Mouse (Mus musculus) kidney, embryonic 14.5 days (tissue): ENCODE results near the gene Sptbn1. TPM values are rescaled to one million over a fixed set of nuclear protein-coding genes. Genes with fewer than 3 reads are reported as not detected.

ENCODE experiments used
- ATAC-seq: fragments of 200-750 bp; cut with Nextera tagmentation; 2 replicates; pipeline ENCODE4 v1.8.0; 2017; ENCODE audit warnings: moderate number of reproducible peaks, mild to moderate bottlenecking, moderate TSS enrichment, moderate library complexity; ENCODE audit not compliant: low FRiP score, low TSS enrichment
- H3K27ac ChIP-seq: fragments of 300-500 bp; sonication (generic); 2 replicates; pipeline ENCODE4 v1.5.1; 2014; ENCODE audit warnings: low read depth, mild to moderate bottlenecking, low read length, moderate library complexity, mixed read lengths
- H3K27me3 ChIP-seq: fragments of 300-500 bp; sonication (generic); 2 replicates; pipeline ENCODE4 v1.6.1; 2014; ENCODE audit warnings: mild to moderate bottlenecking, low read length; ENCODE audit not compliant: control insufficient read depth, insufficient read depth
- H3K36me3 ChIP-seq: fragments of 300-500 bp; sonication (generic); 2 replicates; pipeline ENCODE4 v1.6.1; 2014; ENCODE audit warnings: low read length, mixed read lengths; ENCODE audit not compliant: control insufficient read depth, insufficient read depth
- H3K4me1 ChIP-seq: fragments of 300-500 bp; sonication (generic); 2 replicates; pipeline ENCODE4 v1.6.1; 2014; ENCODE audit warnings: low read length, mixed read lengths; ENCODE audit not compliant: control insufficient read depth, insufficient read depth
- H3K4me2 ChIP-seq: fragments of 300-500 bp; sonication (generic); replicated peaks from 2 replicates; pipeline ENCODE4 v1.6.1; 2014; ENCODE audit warnings: low read depth, mild to moderate bottlenecking, low read length
- H3K4me3 ChIP-seq: fragments of 300-500 bp; sonication (generic); 2 replicates; pipeline ENCODE4 v1.5.1; 2014; ENCODE audit warnings: mild to moderate bottlenecking, low read length
- H3K9ac ChIP-seq: fragments of 300-500 bp; sonication (generic); 2 replicates; pipeline ENCODE4 v1.6.1; 2014; ENCODE audit warnings: low read depth, mild to moderate bottlenecking, low read length, moderate library complexity
- H3K9me3 ChIP-seq: fragments of 300-500 bp; sonication (generic); 2 replicates; pipeline ENCODE4 v1.6.1; 2016; ENCODE audit warnings: low read length; ENCODE audit not compliant: control insufficient read depth
- whole genome bisulfite sequencing: fragments of 180-500 bp; shearing (Covaris S2); extraction: QIAGEN DNeasy Blood & Tissue Kit; methylation state at CpG from one replicate; pipeline ENCODE4 v1.1.7; 2014; 5-methylcytosine and 5-hydroxymethylcytosine counted together
- polyA plus RNA-seq: library from polyadenylated mRNA; unstranded; fragments of >200 nt; fragmentation: Nextera tagmentation; extraction: Ambion mirVana; gene quantifications from 2 replicates; pipeline ENCODE4 v1.2.1, GENCODE M21; 2014

Sptbn1 gene
- polyA plus RNA-seq, 1 experiment from 2014 or later: 129 TPM

- Histone ChIP-seq H3K4me1 (peaks cover 30% of the 10 kb centered on the region), H3K27me3 (no peaks in the 10 kb centered on the region), H3K9ac (no peak overlapping the region), H3K27ac (no peak overlapping the region), H3K36me3 (no peaks in the 10 kb centered on the region; the same call in 1 of the 2 replicates), H3K9me3 (no peaks in the 10 kb centered on the region), H3K4me2 (no peak overlapping the region), H3K4me3 (no peak overlapping the region)
- ATAC-seq: no peak
- WGBS: 82% methylated on average over 1 of the region's 1 CpGs
Observed at GRCm38 (mm10) chr11:30163870-30164269, 104.1 kb downstream of the Sptbn1 start.

- peaks cover 36% of the 10 kb centered on the region for H3K4me1 ChIP-seq
Observed at GRCm38 (mm10) chr11:30163081-30163480, 104.9 kb downstream of the Sptbn1 start.

GRCm38 (mm10) chr11:30161744-30162143 is 106.2 kb downstream of the Sptbn1 start:
- Histone ChIP-seq H3K9me3 (no peaks in the 10 kb centered on the region), H3K36me3 (peaks cover 4% of the 10 kb centered on the region; the same call in 1 of the 2 replicates), H3K4me2 (no peak overlapping the region), H3K4me1 (peaks cover 41% of the 10 kb centered on the region), H3K27me3 (no peaks in the 10 kb centered on the region), H3K9ac (no peak overlapping the region), H3K4me3 (no peak overlapping the region), H3K27ac (peak overlapping the region; percentile 65)
- WGBS: 83% methylated on average over 1 of the region's 1 CpGs
- ATAC-seq: no peak

More at GRCm38 (mm10) chr11:30163081-30163480, 104.9 kb downstream of the Sptbn1 start:
- Histone ChIP-seq H3K27me3 (no peaks in the 10 kb centered on the region), H3K4me3 (no peak overlapping the region), H3K9me3 (no peaks in the 10 kb centered on the region), H3K9ac (no peak overlapping the region), H3K27ac (no peak overlapping the region), H3K4me2 (no peak overlapping the region), H3K36me3 (peaks cover 4% of the 10 kb centered on the region; the same call in 1 of the 2 replicates)
- WGBS: 78% methylated on average over 4 of the region's 4 CpGs
- no peak for ATAC-seq

GRCm38 (mm10) chr11:30161173-30161650 is 106.8 kb downstream of the Sptbn1 start:
- Histone ChIP-seq H3K4me3 (no peak overlapping the region), H3K36me3 (peaks cover 5% of the 10 kb centered on the region; the same call in 1 of the 2 replicates), H3K9ac (no peak overlapping the region), H3K4me1 (peaks cover 41% of the 10 kb centered on the region), H3K27me3 (no peaks in the 10 kb centered on the region), H3K9me3 (no peaks in the 10 kb centered on the region), H3K4me2 (no peak overlapping the region), H3K27ac (peak overlapping the region; percentile 65)
- WGBS: 48% methylated on average over 6 of the region's 6 CpGs
- ATAC-seq: peak; percentile 82

- WGBS: 69% methylated on average over 4 of the region's 4 CpGs
- Histone ChIP-seq H3K4me1 (peaks cover 41% of the 10 kb centered on the region), H3K4me2 (no peak overlapping the region), H3K36me3 (peaks cover 8% of the 10 kb centered on the region; the same call in 1 of the 2 replicates), H3K9me3 (no peaks in the 10 kb centered on the region), H3K9ac (no peak overlapping the region), H3K4me3 (no peak overlapping the region), H3K27ac (peak overlapping the region; percentile 65; the same call in 1 of the 2 replicates), H3K27me3 (no peaks in the 10 kb centered on the region)
- no peak for ATAC-seq
Observed at GRCm38 (mm10) chr11:30160625-30161172, 107.3 kb downstream of the Sptbn1 start.

GRCm38 (mm10) chr11:30159545-30160255 is 108.3 kb downstream of the Sptbn1 start:
- Histone ChIP-seq H3K27me3 (no peaks in the 10 kb centered on the region), H3K4me1 (peaks cover 39% of the 10 kb centered on the region), H3K4me3 (no peak overlapping the region), H3K36me3 (peaks cover 8% of the 10 kb centered on the region; the same call in 1 of the 2 replicates), H3K9ac (no peak overlapping the region), H3K27ac (peak overlapping the region; percentile 52; the same call in 1 of the 2 replicates), H3K4me2 (no peak overlapping the region), H3K9me3 (no peaks in the 10 kb centered on the region)
- peak; percentile 74; the same call in 1 of the 2 replicates for ATAC-seq
- WGBS: 59% methylated on average over 4 of the region's 4 CpGs

GRCm38 (mm10) chr11:30158028-30158700 is 109.8 kb downstream of the Sptbn1 start:
- peaks cover 42% of the 10 kb centered on the region for H3K4me1 ChIP-seq
- H3K36me3 ChIP-seq: peaks cover 20% of the 10 kb centered on the region; the same call in 1 of the 2 replicates
- 54% methylated on average over 8 of the region's 8 CpGs for WGBS
- H3K27ac ChIP-seq: no peak overlapping the region
- no peaks in the 10 kb centered on the region for H3K9me3 ChIP-seq
- H3K4me2 ChIP-seq: no peak overlapping the region
- no peak for ATAC-seq
- H3K4me3 ChIP-seq: no peak overlapping the region
- no peaks in the 10 kb centered on the region for H3K27me3 ChIP-seq
- H3K9ac ChIP-seq: no peak overlapping the region

- Histone ChIP-seq H3K4me1 (peaks cover 30% of the 10 kb centered on the region), H3K36me3 (peaks cover 39% of the 10 kb centered on the region), H3K27me3 (no peaks in the 10 kb centered on the region), H3K4me3 (no peak overlapping the region), H3K4me2 (no peak overlapping the region), H3K27ac (no peak overlapping the region), H3K9me3 (no peaks in the 10 kb centered on the region), H3K9ac (no peak overlapping the region)
- ATAC-seq: no peak
- 65% methylated on average over 2 of the region's 2 CpGs for WGBS
Observed at GRCm38 (mm10) chr11:30155887-30156286, 112.1 kb downstream of the Sptbn1 start.
